ENCODE assay signal across 21 mouse cellular contexts in the genomic region with DNA sequence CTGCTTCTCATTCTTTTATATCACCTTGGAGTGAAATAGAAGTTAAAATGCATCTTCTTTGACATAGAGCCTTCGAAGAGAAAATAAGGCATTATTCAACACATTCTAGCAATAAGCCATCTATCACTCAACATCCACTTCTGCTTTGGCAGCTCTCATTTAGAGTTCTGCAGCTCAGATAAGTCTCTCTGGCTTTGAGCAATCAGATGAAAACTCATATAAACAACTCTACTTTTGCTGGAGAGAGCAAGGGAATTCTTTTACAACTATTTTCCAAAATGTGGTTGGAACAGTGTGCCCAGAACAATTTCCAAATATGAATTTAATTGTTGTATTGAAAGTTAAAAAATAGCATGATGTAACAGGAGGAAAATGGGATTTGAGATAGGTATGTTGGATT.
"Had no signal": no experiment of that assay in that cellular context is flagged by ENCODE, and none has a peak within 500 bp of the region (broad histone marks: within the 10 kb centered on the region; RNA-seq: fewer than 3 reads in every experiment).

No protein-coding gene starts in this region.

- DNase-seq: gastrocnemius, postnatal 14 days; gastrocnemius, postnatal 36 days; heart, adult 18-20 months; heart, postnatal 10 days; heart, postnatal 4 days; kidney, adult 18-20 months; kidney, postnatal 10 days; kidney, postnatal 25 days; layer of hippocampus, adult 9-11 months; layer of hippocampus, postnatal 36 days; left cerebral cortex, postnatal 4 days had no signal

- H3K27me3 ChIP-seq: heart, embryonic 12.5 days; hindbrain, embryonic 12.5 days; intestine, embryonic 15.5 days; limb, embryonic 13.5 days; limb, embryonic 15.5 days; liver, embryonic 12.5 days had no signal

- H3K4me3 ChIP-seq: heart, embryonic 10.5 days; heart, embryonic 12.5 days; hindbrain, embryonic 10.5 days; hindbrain, embryonic 12.5 days; intestine, embryonic 15.5 days; limb, embryonic 13.5 days; limb, embryonic 15.5 days; liver, embryonic 12.5 days had no signal

- H3K4me1 ChIP-seq: hindbrain, embryonic 12.5 days; intestine, embryonic 15.5 days; limb, embryonic 13.5 days; limb, embryonic 15.5 days; liver, embryonic 12.5 days had no signal

- H3K27ac ChIP-seq: heart, embryonic 10.5 days; hindbrain, embryonic 10.5 days; hindbrain, embryonic 12.5 days; hindbrain, embryonic 14.5 days; intestine, embryonic 15.5 days; limb, embryonic 13.5 days; limb, embryonic 15.5 days; liver, embryonic 12.5 days; liver, embryonic 14.5 days had no signal
